Mouse (Mus musculus) adrenal gland, postnatal 25 days (tissue): ENCODE data around the gene Myef2. TPM values are rescaled to one million over a fixed set of nuclear protein-coding genes. Genes with fewer than 3 reads are reported as not detected.

Experiments used
- DNase-seq: peaks from one replicate; pipeline ENCODE4 v3.0.0; 2021; ENCODE audit warnings: mixed read lengths
- total RNA-seq: library from RNA; stranded (reverse); gene quantifications from 2 replicates; pipeline ENCODE4 v1.2.3, GENCODE M21; 2021

Myef2 gene
- total RNA-seq, 1 experiment from 2014 or later: 28.9 TPM

DNA sequence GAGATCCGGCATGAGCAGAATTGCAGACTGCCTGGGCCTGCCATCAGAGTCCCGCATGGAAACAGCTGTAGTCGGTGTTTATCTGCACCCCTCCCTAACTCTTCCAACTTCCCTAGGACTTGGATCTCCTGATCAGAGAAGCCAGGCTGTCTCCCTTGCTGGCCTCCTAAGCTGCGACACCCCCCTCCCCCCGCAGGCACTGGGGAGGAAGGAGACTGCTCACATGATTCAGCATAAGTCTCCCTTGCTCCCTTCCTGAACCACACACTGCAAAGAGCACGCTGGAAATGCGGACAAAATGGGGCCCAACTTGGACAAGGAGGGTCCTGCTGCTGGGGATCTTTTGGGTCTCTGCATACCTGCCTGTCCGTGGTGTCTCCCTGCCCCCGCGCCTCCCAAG lies 55.6 kb downstream of the Myef2 start, which contains the start of gene Slc24a5:
TSS of gene Slc24a5 (plus strand) at position 231 of the 400 bp plus-strand sequence.
- DNase-seq: no peak

DNA sequence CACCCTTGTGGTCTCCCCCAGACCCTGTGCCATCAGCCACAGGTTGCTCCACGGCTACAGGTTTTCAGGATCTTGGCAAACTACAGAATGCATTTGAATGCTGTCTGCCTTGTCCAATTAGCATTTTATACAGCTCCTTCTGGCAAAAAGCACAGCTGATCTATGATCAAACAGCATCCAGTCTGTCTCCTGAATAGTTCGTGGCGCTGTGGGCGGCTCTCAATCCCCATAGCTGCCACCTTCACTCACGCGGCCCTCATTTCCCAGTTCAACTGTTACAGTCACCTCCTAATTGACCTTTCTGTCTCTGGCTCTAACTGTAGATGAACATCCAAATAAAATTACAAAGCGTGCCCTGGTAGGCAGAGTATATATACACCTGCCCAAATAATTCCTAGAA lies 56.1 kb downstream of the Myef2 start:
- DNase-seq: no peak

DNA sequence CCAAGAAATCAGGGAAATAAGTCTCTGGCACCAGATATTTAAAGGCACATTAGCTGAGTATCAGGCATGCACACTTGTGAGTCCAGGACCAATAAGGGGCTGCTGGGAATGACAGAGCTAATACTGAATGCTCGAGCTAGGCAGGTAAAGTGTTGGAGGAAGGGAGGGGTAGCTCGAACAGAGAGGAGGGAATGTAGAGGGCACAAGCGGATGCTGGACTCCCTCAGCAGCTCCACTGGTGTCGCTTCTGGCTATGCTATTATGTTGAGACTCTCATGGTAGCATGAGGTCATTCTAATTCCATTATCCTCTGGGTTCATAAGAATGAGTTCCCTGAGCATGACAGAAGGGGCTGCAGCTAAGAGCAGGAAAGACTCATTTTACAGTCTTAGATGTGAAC lies 60.5 kb downstream of the Myef2 start:
- no peak for DNase-seq

DNA sequence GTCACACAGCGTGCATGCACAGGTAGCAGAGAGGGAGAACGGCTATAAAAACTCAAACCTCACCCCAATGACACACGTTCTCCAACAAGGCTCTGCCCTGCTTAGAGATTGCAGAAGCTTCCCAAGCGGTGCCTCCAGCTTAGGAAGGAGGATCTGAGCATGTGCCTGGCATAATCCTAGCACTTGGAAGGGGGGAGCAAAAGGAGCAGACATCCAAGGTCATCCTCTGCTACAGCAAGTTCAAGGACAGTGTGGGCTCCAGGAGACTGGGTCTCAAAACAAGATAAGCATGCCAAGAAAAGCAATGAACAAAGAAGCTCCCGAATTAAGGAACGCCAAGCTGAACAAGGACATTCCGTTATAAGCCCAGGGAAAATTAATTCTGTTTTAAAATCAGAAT lies 62.0 kb downstream of the Myef2 start:
- no peak for DNase-seq

DNA sequence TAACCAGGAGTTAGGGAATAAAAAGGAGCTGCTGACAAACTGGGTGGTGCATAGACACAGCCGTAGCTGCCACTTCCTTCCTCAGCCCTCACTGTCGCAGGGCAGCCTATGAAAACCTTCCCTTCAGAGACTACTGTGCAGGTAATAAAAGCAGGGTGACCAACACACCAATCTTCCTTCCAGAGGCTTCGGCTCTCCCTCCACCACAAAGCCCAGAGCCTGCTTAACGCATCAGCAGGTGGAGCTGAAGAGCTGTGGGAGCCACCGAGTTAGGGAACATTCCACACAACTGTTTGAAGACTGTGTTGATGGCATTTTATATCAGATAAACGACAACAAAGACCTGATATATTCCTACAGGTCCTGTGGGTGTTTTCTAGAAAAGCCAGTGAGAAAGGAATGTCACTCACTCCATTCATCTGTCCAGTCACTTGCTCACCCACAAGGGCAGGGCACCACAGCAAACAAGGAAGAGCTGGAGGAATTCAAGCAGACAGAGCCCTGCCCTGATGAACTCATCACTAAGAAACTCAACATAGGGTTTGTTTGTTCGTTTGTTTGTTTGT lies 66.1 kb downstream of the Myef2 start:
- DNase-seq: peak; percentile 12

DNA sequence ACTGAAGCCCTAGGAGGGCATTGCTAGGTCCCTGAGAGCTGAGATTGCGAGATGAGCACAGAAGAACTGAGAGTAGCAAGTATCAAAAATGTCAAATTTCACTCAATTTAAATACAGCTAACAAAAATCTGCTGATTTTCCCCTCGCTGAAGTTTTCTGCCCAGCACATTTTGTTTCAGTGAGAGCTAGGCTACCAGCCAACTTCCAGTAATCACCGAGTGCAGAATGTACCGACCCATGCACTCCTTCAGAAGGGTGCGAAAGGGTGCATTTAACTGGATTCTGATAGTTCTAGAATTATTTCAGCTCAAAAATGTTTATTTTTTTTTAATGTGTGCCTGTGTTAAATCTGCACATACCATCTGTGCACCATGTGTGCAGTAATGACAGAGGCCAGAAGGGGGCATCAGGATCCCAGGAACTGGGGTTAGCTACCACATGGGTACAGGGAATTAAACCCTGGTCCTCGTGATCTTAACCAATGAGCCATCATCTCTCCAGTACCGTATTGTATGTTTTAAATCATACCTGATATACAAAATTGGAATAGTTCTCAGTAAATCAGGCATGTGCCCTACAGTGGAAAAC lies 68.1 kb downstream of the Myef2 start:
- DNase-seq: no peak

Other genes with a start within 250 kb of the Myef2 start
- gene Slc24a5, start 55.5 kb downstream of the Myef2 start, total RNA-seq: not detected in 2 replicates
- gene Ctxn2, start 13.0 kb upstream of the Myef2 start, total RNA-seq: not detected in 2 replicates
- not detected in 2 replicates for gene Slc12a1, start 28.8 kb upstream of the Myef2 start, total RNA-seq
- 24.5 and 33.5 TPM in 2 replicates for gene Dut, start 123.5 kb upstream of the Myef2 start, total RNA-seq